Mouse (Mus musculus) G1E (cell line): ENCODE data around the gene Fam131a.

Experiments used
- CTCF ChIP-seq: IDR thresholded peaks from 2 replicates; pipeline ENCODE4 v1.5.1; 2012; ENCODE audit warnings: low read depth, low read length, inconsistent platforms, mixed read lengths
- GATA1 ChIP-seq: IDR thresholded peaks from 2 replicates; pipeline ENCODE4 v1.6.1; 2012; ENCODE audit warnings: borderline replicate concordance, low read length, inconsistent platforms, mixed read lengths
- GATA2 ChIP-seq: IDR thresholded peaks from 2 replicates; pipeline ENCODE4 v1.6.1; 2012; ENCODE audit warnings: low read depth, low read length, inconsistent platforms, borderline replicate concordance
- POLR2AphosphoS5 ChIP-seq: IDR thresholded peaks from 2 replicates; pipeline ENCODE4 v1.6.1; 2012; ENCODE audit warnings: low read depth, low read length, inconsistent platforms; ENCODE audit not compliant: insufficient replicate concordance
- TAL1 ChIP-seq: conservative IDR thresholded peaks from 2 replicates; pipeline ENCODE4 v1.6.1; 2012; ENCODE audit warnings: low read depth, low read length, inconsistent platforms, mixed read lengths

DNA sequence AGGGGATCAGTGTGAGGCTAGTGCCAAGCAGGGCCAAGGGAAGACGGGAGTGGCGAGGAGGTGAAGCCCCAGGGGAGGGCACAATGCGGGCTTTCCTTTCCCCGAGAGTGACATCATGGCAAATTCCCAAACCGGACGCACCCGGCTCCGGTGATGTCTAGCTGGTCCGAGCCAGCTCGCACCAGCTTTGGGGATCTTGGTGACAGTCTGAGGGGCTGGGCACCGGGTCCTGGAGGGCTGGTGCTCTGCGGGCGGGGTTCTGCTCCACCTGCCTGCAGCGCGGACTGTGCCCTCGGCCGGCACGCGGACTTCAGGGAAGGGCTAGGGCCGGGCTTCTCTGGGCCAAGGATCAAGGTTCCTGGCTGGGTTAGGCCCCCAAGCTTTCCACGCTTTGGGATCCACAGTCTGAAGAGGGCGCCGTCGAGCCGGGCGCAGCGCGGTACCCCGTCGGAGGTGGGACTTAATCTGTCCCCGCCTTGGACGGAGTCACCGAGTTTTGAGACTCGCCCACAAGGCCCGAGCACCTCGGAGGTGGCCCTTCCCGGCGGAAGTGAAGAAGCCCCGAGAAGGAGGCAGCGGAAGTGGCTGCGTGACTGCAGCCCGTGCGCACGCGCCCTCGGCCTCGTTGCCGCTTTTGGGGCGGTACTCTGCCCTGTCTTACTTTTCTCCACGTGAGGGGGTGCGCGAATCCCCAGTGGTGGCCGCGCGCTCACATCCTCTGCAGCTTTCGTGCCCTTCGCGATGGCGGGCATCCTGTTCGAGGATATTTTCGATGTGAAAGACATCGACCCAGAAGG is 24.3 kb downstream of the Fam131a start, which contains the start of the genes Polr2h and Clcn2:
- peak; percentile 73 for TF ChIP-seq CTCF
- no peak for TF ChIP-seq GATA1
- TF ChIP-seq TAL1, result no peak
- no peak for TF ChIP-seq POLR2AphosphoS5
- no peak for TF ChIP-seq GATA2
